Mouse (Mus musculus): ENCODE results near the gene Etv5.

Gene Etv5

GRCm38 (mm10) chr16:22430211-22430951 is 9.1 kb downstream of the Etv5 start:
- in situ Hi-C loops (cut with MboI, MseI): no loop called here

- in situ Hi-C loops (cut with MboI, MseI): no loop called here
These were observed 10.1 kb downstream of the Etv5 start for GRCm38 (mm10) chr16:22429377-22429776.

- in situ Hi-C loops (cut with MboI, MseI): no loop called here
These were observed 10.6 kb downstream of the Etv5 start for GRCm38 (mm10) chr16:22428853-22429341.

GRCm38 (mm10) chr16:22426866-22427265 is 12.7 kb downstream of the Etv5 start:
- in situ Hi-C loops (cut with MboI, MseI): no loop called here

- in situ Hi-C loops (cut with MboI, MseI): no loop called here
These were observed 17.3 kb downstream of the Etv5 start for GRCm38 (mm10) chr16:22422256-22422655.

GRCm38 (mm10) chr16:22417931-22418330 is 21.6 kb downstream of the Etv5 start:
- in situ Hi-C loops (cut with MboI, MseI): no loop called here

- in situ Hi-C loops (cut with MboI, MseI): no loop called here
These were observed 22.5 kb downstream of the Etv5 start for GRCm38 (mm10) chr16:22417044-22417443.

- in situ Hi-C loops (cut with MboI, MseI): no loop called here
These were observed 23.2 kb downstream of the Etv5 start for GRCm38 (mm10) chr16:22416140-22416848.

GRCm38 (mm10) chr16:22414205-22414754 is 25.2 kb downstream of the Etv5 start:
- in situ Hi-C loops (cut with MboI, MseI): no loop called here

GRCm38 (mm10) chr16:22412459-22413229 is 26.9 kb downstream of the Etv5 start:
- in situ Hi-C loops (cut with MboI, MseI): no loop called here

- in situ Hi-C loops (cut with MboI, MseI): no loop called here
These were observed 27.8 kb downstream of the Etv5 start for GRCm38 (mm10) chr16:22411764-22412163.

- in situ Hi-C loops (cut with MboI, MseI): no loop called here
These were observed 29.5 kb downstream of the Etv5 start for GRCm38 (mm10) chr16:22410000-22410399.

GRCm38 (mm10) chr16:22408642-22409360 is 30.7 kb downstream of the Etv5 start:
- in situ Hi-C loops (cut with MboI, MseI): no loop called here

- in situ Hi-C loops (cut with MboI, MseI): no loop called here
These were observed 32.8 kb downstream of the Etv5 start for GRCm38 (mm10) chr16:22406747-22407146.

- in situ Hi-C loops (cut with MboI, MseI): no loop called here
These were observed 33.5 kb downstream of the Etv5 start for GRCm38 (mm10) chr16:22406050-22406449.

- in situ Hi-C loops (cut with MboI, MseI): no loop called here
These were observed 34.0 kb downstream of the Etv5 start for GRCm38 (mm10) chr16:22405492-22405891.

- in situ Hi-C loops (cut with MboI, MseI): no loop called here
These were observed 35.8 kb downstream of the Etv5 start for GRCm38 (mm10) chr16:22403715-22404114.

- in situ Hi-C loops (cut with MboI, MseI): no loop called here
These were observed 36.9 kb downstream of the Etv5 start for GRCm38 (mm10) chr16:22402600-22402999.

GRCm38 (mm10) chr16:22400226-22400625 is 39.3 kb downstream of the Etv5 start:
- in situ Hi-C loops (cut with MboI, MseI): no loop called here

- in situ Hi-C loops (cut with MboI, MseI): no loop called here
These were observed 40.6 kb downstream of the Etv5 start for GRCm38 (mm10) chr16:22398784-22399453.

GRCm38 (mm10) chr16:22398354-22398753 is 41.2 kb downstream of the Etv5 start:
- in situ Hi-C loops (cut with MboI, MseI): no loop called here

All from regulatory T cell (primary cell).